ENCODE assay signal across 8 mouse cellular contexts in the genomic region with DNA sequence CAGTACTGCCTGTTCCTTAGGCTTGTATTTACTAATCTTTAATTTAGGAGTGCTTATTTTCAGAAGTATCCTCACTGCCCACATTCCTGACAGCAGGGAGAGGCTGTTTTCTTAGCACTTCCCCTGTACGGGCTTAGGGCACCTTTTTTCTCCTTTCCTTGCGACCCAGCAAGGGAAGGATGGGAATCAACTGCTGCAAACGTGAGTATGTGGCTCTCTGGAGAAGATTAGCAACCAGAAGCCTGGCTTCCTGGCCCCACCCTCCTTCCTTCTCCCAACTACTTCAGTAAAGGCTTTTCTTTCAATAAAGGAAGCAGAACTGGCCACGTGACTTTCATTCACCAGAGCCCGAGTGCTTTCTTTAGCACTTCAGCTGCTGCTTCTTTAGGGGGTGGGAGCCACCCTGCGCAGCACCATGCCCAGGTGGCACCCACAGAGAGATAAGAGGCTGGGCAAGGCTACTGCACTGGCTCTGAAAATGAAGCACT. TPM values are rescaled to one million over a fixed set of nuclear protein-coding genes. Genes with fewer than 3 reads are reported as not detected.
DNase-seq lines count a peak whose midpoint lies in the region; ATAC-seq and TF ChIP-seq lines count a peak whose summit lies in the region.

No protein-coding gene starts in this region.

- ATAC-seq in embryonic facial prominence, embryonic 13.5 days (ENCODE audit: insufficient number of reproducible peaks, insufficient read depth, low FRiP score, low TSS enrichment, low read depth), result no peak
- no peak; the same call in 1 of the 2 replicates for ATAC-seq in hindbrain, embryonic 11.5 days (ENCODE audit: low FRiP score)
- 0 out of 2 replicates have a peak, but pooled peaks have one; percentile 12 for ATAC-seq in liver, postnatal 0 days
- no peak for ATAC-seq in neural tube, embryonic 15.5 days (ENCODE audit: low FRiP score)
- ATAC-seq in inflammation-experienced regulatory T-cells, adult 6 months, result no peak

- peak overlapping the region; percentile 95 for H3K4me2 ChIP-seq in embryonic facial prominence, embryonic 13.5 days
- peak overlapping the region; percentile 41 for H3K4me2 ChIP-seq in hindbrain, embryonic 11.5 days (replicated peaks; ENCODE audit: low read depth, low read length)
- H3K4me2 ChIP-seq in liver, postnatal 0 days (ENCODE audit: low read depth, low read length), result peak overlapping the region; percentile 82
- peak overlapping the region; percentile 93 for H3K4me2 ChIP-seq in neural tube, embryonic 15.5 days

- peaks cover 83% of the 10 kb centered on the region for H3K4me1 ChIP-seq in embryonic facial prominence, embryonic 13.5 days
- peaks cover 42% of the 10 kb centered on the region for H3K4me1 ChIP-seq in hindbrain, embryonic 11.5 days (replicated peaks; ENCODE audit: control insufficient read depth, insufficient read depth, low read length)
- peaks cover 37% of the 10 kb centered on the region for H3K4me1 ChIP-seq in liver, postnatal 0 days (ENCODE audit: insufficient read depth)
- peaks cover 82% of the 10 kb centered on the region for H3K4me1 ChIP-seq in neural tube, embryonic 15.5 days

- peak overlapping the region; percentile 51; the same call in 1 of the 2 replicates for H3K9ac ChIP-seq in embryonic facial prominence, embryonic 13.5 days
- peak overlapping the region; percentile 45; the same call in 1 of the 2 replicates for H3K9ac ChIP-seq in hindbrain, embryonic 11.5 days (ENCODE audit: low read depth, low read length)
- peak overlapping the region; percentile 90 for H3K9ac ChIP-seq in liver, postnatal 0 days (replicated peaks)
- peak overlapping the region; percentile 26; the same call in 1 of the 2 replicates for H3K9ac ChIP-seq in neural tube, embryonic 15.5 days (replicated peaks)

- DNase-seq in layer of hippocampus, adult 2 months (ENCODE audit: low spot score in 2 of 2), result no peak
- DNase-seq in layer of hippocampus, adult 9-10 months (ENCODE audit: low spot score), result no peak
- DNase-seq in hindbrain, embryonic 11.5 days (ENCODE audit: low spot score), result peak; percentile 48
- peak; percentile 41 for DNase-seq in liver, postnatal 0 days
- DNase-seq in urinary bladder, postnatal 25 days (ENCODE audit: low spot score), result no peak

- H3K9me3 ChIP-seq in embryonic facial prominence, embryonic 13.5 days, result no peaks in the 10 kb centered on the region
- H3K9me3 ChIP-seq in hindbrain, embryonic 11.5 days (ENCODE audit: control insufficient read depth, low read length), result no peaks in the 10 kb centered on the region
- no peaks in the 10 kb centered on the region for H3K9me3 ChIP-seq in liver, postnatal 0 days (ENCODE audit: low read length)
- no peaks in the 10 kb centered on the region for H3K9me3 ChIP-seq in neural tube, embryonic 15.5 days (replicated peaks)

- no peak for TF ChIP-seq EP300 in liver, postnatal 0 days (IDR thresholded peaks at IDR 0.05; ENCODE audit: low read depth)

- peak overlapping the region; percentile 91 for H3K4me3 ChIP-seq in layer of hippocampus, adult 2 months
- H3K4me3 ChIP-seq in embryonic facial prominence, embryonic 13.5 days, result peak overlapping the region; percentile 82
- peak overlapping the region; percentile 23 for H3K4me3 ChIP-seq in hindbrain, embryonic 11.5 days (ENCODE audit: low read depth, low read length)
- H3K4me3 ChIP-seq in liver, postnatal 0 days (ENCODE audit: low read depth, low read length), result peak overlapping the region; percentile 72
- peak overlapping the region; percentile 78 for H3K4me3 ChIP-seq in neural tube, embryonic 15.5 days (replicated peaks)

- 3% methylated on average over 6 of the region's 6 CpGs for WGBS in embryonic facial prominence, embryonic 13.5 days
- 8% methylated on average over 6 of the region's 6 CpGs for WGBS in hindbrain, embryonic 11.5 days
- 1% methylated on average over 6 of the region's 6 CpGs for WGBS in liver, postnatal 0 days (ENCODE audit: insufficient replicate concordance)
- 5% methylated on average over 6 of the region's 6 CpGs for WGBS in neural tube, embryonic 15.5 days

- no peaks in the 10 kb centered on the region for H3K27me3 ChIP-seq in embryonic facial prominence, embryonic 13.5 days
- no peaks in the 10 kb centered on the region for H3K27me3 ChIP-seq in hindbrain, embryonic 11.5 days (ENCODE audit: control insufficient read depth, insufficient read depth, low read length)
- H3K27me3 ChIP-seq in liver, postnatal 0 days (ENCODE audit: insufficient read depth, low read length), result no peaks in the 10 kb centered on the region
- H3K27me3 ChIP-seq in neural tube, embryonic 15.5 days (replicated peaks), result no peaks in the 10 kb centered on the region

- H3K36me3 ChIP-seq in embryonic facial prominence, embryonic 13.5 days, result peaks cover 38% of the 10 kb centered on the region
- H3K36me3 ChIP-seq in hindbrain, embryonic 11.5 days (ENCODE audit: control insufficient read depth, insufficient read depth, low read length), result no peaks in the 10 kb centered on the region; the same call in 1 of the 2 replicates
- peaks cover 42% of the 10 kb centered on the region for H3K36me3 ChIP-seq in liver, postnatal 0 days (replicated peaks; ENCODE audit: insufficient read depth, low read length)
- no peaks in the 10 kb centered on the region for H3K36me3 ChIP-seq in neural tube, embryonic 15.5 days

- no peak for TF ChIP-seq CTCF in layer of hippocampus, adult 2 months (conservative IDR thresholded peaks at IDR 0.05)
- TF ChIP-seq CTCF in liver, postnatal 0 days (IDR thresholded peaks at IDR 0.05; ENCODE audit: low read depth), result no peak

- H3K27ac ChIP-seq in layer of hippocampus, adult 2 months, result peak overlapping the region; percentile 11; the same call in 1 of the 2 replicates
- peak overlapping the region; percentile 56 for H3K27ac ChIP-seq in embryonic facial prominence, embryonic 13.5 days
- no peak overlapping the region for H3K27ac ChIP-seq in hindbrain, embryonic 11.5 days (ENCODE audit: low read depth, low read length)
- peak overlapping the region; percentile 53 for H3K27ac ChIP-seq in liver, postnatal 0 days (ENCODE audit: low read depth)
- peak overlapping the region; percentile 63 for H3K27ac ChIP-seq in neural tube, embryonic 15.5 days (replicated peaks)

RNA-seq across cellular contexts. Expression of gene Irs2, which starts 7.2 kb away (rescaled TPM):
- total RNA-seq in layer of hippocampus, adult 2 months (2021), result 10 to 100 TPM; 74.3 to 74.9 TPM
- polyA plus RNA-seq in embryonic facial prominence, embryonic 13.5 days (2015; fragmentation: Nextera tagmentation; extraction: Ambion mirVana), result 7.7 and 8.7 TPM in 2 replicates
- polyA plus RNA-seq in hindbrain, embryonic 11.5 days (2014; fragmentation: Nextera tagmentation; extraction: Ambion mirVana), result 5.6 and 6.1 TPM in 2 replicates
- polyA plus RNA-seq in liver, postnatal 0 days (2015; fragmentation: Nextera tagmentation; extraction: Ambion mirVana), result 4.4 and 5.7 TPM in 2 replicates
- polyA plus RNA-seq in neural tube, embryonic 15.5 days (2015; fragmentation: Nextera tagmentation; extraction: Ambion mirVana), result 5.2 and 5.7 TPM in 2 replicates
- under 1 TPM in 2 of 3 experiments, not detected in 1; 0.72 to 0.73 TPM for polyA plus RNA-seq in inflammation-experienced regulatory T-cells, adult 6 months (2017; shearing (Covaris generic))

Comparison
In these comparisons a context has a peak if more than half of its experiments do, and no peak if none do; other contexts are left out.
1. DNase-seq: peak in hindbrain, embryonic 11.5 days (single experiment) and liver, postnatal 0 days (single experiment); none in layer of hippocampus, adult 2 months (0 of 2), layer of hippocampus, adult 9-10 months (single experiment) and urinary bladder, postnatal 25 days (single experiment).
2. H3K4me3 ChIP-seq: peak in every context shown above with its lines; median percentile 91 in layer of hippocampus, adult 2 months; 82 in embryonic facial prominence, embryonic 13.5 days; 78 in neural tube, embryonic 15.5 days; 72 in liver, postnatal 0 days; 23 in hindbrain, embryonic 11.5 days.
3. H3K4me2 ChIP-seq: peak in every context shown above with its lines; median percentile 95 in embryonic facial prominence, embryonic 13.5 days; 93 in neural tube, embryonic 15.5 days; 82 in liver, postnatal 0 days; 41 in hindbrain, embryonic 11.5 days.
4. H3K9ac ChIP-seq: peak in every context shown above with its lines; median percentile 90 in liver, postnatal 0 days; 51 in embryonic facial prominence, embryonic 13.5 days; 45 in hindbrain, embryonic 11.5 days; 26 in neural tube, embryonic 15.5 days.